Mouse (Mus musculus): ENCODE measurements around the gene Tmem218. TPM values are rescaled to one million over a fixed set of nuclear protein-coding genes. Genes with fewer than 3 reads are reported as not detected.

The Tmem218 gene
- 5.8 and 7.0 TPM in 2 replicates for polyA plus RNA-seq (2012; rRNA removed)

DNA sequence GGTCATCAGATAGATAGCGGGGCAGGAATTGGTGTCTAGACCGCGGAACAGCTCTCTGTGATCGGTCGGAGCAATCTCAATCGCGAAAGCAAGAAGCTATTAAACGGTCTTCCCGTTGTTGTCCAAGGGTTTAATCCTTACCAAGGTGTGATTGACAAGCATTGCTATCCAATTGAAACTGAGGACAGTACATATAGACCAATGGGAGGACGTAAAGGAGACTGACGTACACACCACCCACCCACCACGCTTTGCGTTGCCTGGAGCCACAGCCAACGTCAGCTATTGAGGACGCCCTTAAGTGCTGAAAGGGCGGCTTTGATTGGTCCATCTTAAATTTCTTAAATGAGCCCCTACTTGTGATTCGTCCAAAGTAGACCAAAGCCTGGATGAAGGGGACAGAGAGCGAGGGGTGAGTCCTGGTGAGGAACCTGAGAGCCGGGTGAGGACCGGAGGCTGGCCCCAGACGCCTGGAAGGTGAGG is at the start of gene Tmem218:
Tmem218 (plus strand) TSS at position 295 of the 483 bp plus-strand sequence.

DNA sequence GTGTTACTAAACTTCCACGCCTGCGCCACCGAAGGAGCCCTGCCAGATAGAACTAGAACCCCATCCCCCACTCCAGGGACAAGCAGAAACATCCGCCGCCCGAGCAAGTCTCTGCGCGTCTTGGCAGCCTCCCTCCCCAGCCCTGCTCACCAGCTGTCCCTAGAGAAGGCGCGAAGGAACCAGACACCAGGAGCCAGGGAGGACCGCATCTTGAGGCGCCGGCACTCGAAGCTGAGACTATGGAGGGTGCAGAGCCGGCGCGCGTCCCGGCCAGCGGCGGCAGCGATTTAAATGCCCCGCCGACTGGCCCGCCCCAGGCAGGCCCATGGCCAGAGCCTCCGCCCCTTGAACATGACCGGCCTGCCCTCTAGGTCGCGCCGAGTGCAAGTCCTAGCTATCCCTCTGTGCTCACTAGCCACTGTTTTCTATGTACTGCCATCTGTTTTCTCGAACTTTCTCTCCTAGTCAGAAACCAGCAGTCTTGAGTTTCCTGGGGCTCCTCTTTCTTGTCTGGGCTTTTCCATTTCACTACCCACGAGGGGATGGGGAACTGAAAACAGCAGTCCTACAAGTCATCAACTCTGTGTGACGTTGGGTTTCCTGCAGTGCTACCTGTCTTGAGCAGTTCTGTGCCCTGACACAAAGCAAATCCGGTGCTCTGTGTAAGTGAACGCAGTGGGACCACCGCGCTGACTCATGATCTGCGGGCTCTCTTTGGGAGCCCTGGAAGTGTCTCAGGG is 47.3 kb downstream of the Tmem218 start, which contains the start of gene Slc37a2:
Slc37a2 (minus strand) TSS at position 590 of the 740 bp plus-strand sequence.

Other genes with a start within 250 kb of the Tmem218 start
- gene Pknox2, start 60.8 kb upstream of the Tmem218 start, polyA plus RNA-seq (2012; rRNA removed) = 24.4 and 30.3 TPM in 2 replicates
- gene Slc37a2, start 47.5 kb downstream of the Tmem218 start, polyA plus RNA-seq (2012; rRNA removed) = 1.2 and 2.1 TPM in 2 replicates
- gene Ccdc15, start 140.2 kb downstream of the Tmem218 start, polyA plus RNA-seq (2012; rRNA removed) = 3.3 and 4.1 TPM in 2 replicates
- 0.04 and 0.07 TPM in 2 replicates for gene Hepacam, start 159.1 kb downstream of the Tmem218 start, polyA plus RNA-seq (2012; rRNA removed)
- 4.5 and 5.6 TPM in 2 replicates for gene Robo4, start 193.7 kb downstream of the Tmem218 start, polyA plus RNA-seq (2012; rRNA removed)
- gene Robo3, start 225.0 kb downstream of the Tmem218 start, polyA plus RNA-seq (2012; rRNA removed) = 97.5 and 99.1 TPM in 2 replicates